Mouse (Mus musculus) embryonic facial prominence, embryonic 14.5 days (tissue): Measurements from ENCODE around the gene Emp1. TPM values are rescaled to one million over a fixed set of nuclear protein-coding genes. Genes with fewer than 3 reads are reported as not detected.

Source experiments
- ATAC-seq: fragments of 200-750 bp; cut with Nextera tagmentation; 2 replicates; pipeline ENCODE4 v1.8.0; 2017; ENCODE audit warnings: low read depth, moderate number of reproducible peaks, moderate TSS enrichment
- DNase-seq: peaks from one replicate; pipeline ENCODE4 v3.0.0-alpha.2; 2015; ENCODE audit warnings: low spot score
- H3K27ac ChIP-seq: fragments of 300-500 bp; sonication (generic); replicated peaks from 2 replicates; pipeline ENCODE4 v1.5.1; 2014; ENCODE audit warnings: low read depth, mild to moderate bottlenecking, low read length, moderate library complexity
- H3K27me3 ChIP-seq: fragments of 300-500 bp; sonication (generic); replicated peaks from 2 replicates; pipeline ENCODE4 v1.6.1; 2014; ENCODE audit warnings: low read length; ENCODE audit not compliant: control insufficient read depth, insufficient read depth
- H3K36me3 ChIP-seq: fragments of 300-500 bp; sonication (generic); 2 replicates; pipeline ENCODE4 v1.6.1; 2014; ENCODE audit warnings: low read length, mixed read lengths; ENCODE audit not compliant: control insufficient read depth, insufficient read depth
- H3K4me1 ChIP-seq: fragments of 300-500 bp; sonication (generic); 2 replicates; pipeline ENCODE4 v1.6.1; 2014; ENCODE audit warnings: antibody characterized with exemption, low read length; ENCODE audit not compliant: control insufficient read depth, insufficient read depth
- H3K4me2 ChIP-seq: fragments of 300-500 bp; sonication (generic); 2 replicates; pipeline ENCODE4 v1.6.1; 2014; ENCODE audit warnings: low read depth, mild to moderate bottlenecking, low read length, moderate library complexity, mixed read lengths
- H3K4me3 ChIP-seq: fragments of 300-500 bp; sonication (generic); 2 replicates; pipeline ENCODE4 v1.5.1; 2014; ENCODE audit warnings: low read depth, mild to moderate bottlenecking, low read length
- H3K9ac ChIP-seq: fragments of 300-500 bp; sonication (generic); 2 replicates; pipeline ENCODE4 v1.6.1; 2014; ENCODE audit warnings: low read depth, mild to moderate bottlenecking, low read length, moderate library complexity, mixed read lengths
- H3K9me3 ChIP-seq: fragments of 300-500 bp; sonication (generic); 2 replicates; pipeline ENCODE4 v1.6.1; 2016; ENCODE audit warnings: low read length; ENCODE audit not compliant: control insufficient read depth
- WGBS: fragments of 180-500 bp; shearing (Covaris S2); extraction: QIAGEN DNeasy Blood & Tissue Kit; methylation state at CpG from one replicate; pipeline ENCODE4 v1.1.7; 2014; 5-methylcytosine and 5-hydroxymethylcytosine counted together
- polyA plus RNA-seq: library from polyadenylated mRNA; unstranded; fragments of >200 nt; fragmentation: Nextera tagmentation; extraction: Ambion mirVana; gene quantifications from 2 replicates; pipeline ENCODE4 v1.2.1, GENCODE M21; 2014

Emp1 gene
- polyA plus RNA-seq, 1 experiment from 2014 or later = 70.8 TPM

DNA sequence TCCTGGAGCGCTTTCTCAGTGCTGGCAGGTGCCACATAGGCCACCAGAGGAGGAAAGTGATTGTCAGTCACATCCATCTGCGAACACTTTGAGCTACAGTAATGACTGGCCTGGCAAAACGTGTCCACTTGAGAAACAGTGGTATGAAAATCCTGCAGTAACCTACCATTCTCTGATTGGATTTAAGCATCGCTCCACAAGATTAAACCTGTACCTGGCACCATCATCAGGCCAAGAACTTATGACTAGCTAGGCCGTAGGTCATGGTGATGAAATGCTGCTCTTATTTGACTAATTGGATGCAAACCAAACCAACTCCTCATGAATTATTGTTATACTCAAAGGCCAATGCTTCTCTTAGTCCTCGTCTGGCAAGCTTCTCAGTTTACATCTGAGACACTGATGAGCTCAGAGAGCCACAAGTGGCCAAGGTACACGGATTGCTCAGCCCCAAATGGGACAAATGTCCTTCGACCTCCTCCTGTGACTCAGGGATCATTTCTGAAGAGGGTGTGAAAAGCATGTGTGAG is 68.2 kb downstream of the Emp1 start:
- no peaks in the 10 kb centered on the region for H3K9me3 ChIP-seq
- 78% methylated on average over 8 of the region's 8 CpGs for WGBS

More for the DNA sequence above, 68.2 kb downstream of the Emp1 start:
- Histone ChIP-seq H3K4me2 (no peak overlapping the region), H3K9ac (no peak overlapping the region), H3K27me3 (no peaks in the 10 kb centered on the region), H3K4me1 (no peaks in the 10 kb centered on the region), H3K36me3 (no peaks in the 10 kb centered on the region), H3K27ac (no peak overlapping the region), H3K4me3 (no peak overlapping the region)
- no peak for ATAC-seq
- no peak for DNase-seq

Other genes starting within 250 kb of the Emp1 start
- gene Gprc5d, start 244.3 kb upstream of the Emp1 start, polyA plus RNA-seq = 0.21 TPM in 1 of 2 replicates, not detected in the other
- gene Fam234b, start 164.6 kb upstream of the Emp1 start, polyA plus RNA-seq = 21.0 and 23.7 TPM in 2 replicates
- gene Hebp1, start 164.5 kb upstream of the Emp1 start, polyA plus RNA-seq = 7.4 and 12.2 TPM in 2 replicates
- gene Gsg1, start 108.2 kb upstream of the Emp1 start, polyA plus RNA-seq = 0.93 and 1.3 TPM in 2 replicates
- 0.31 TPM in 1 of 2 replicates, not detected in the other for gene Pbp2, start 52.1 kb upstream of the Emp1 start, polyA plus RNA-seq